Mouse (Mus musculus): Measurements from ENCODE around the gene Zfp318. TPM values are rescaled to one million over a fixed set of nuclear protein-coding genes. Genes with fewer than 3 reads are reported as not detected.
A peak's percentile ranks its signal among the peaks of the same experiment; 100 is the strongest.

Zfp318 gene
- 1.9 and 4.5 TPM in 2 replicates for polyA plus RNA-seq (2012; rRNA removed)

GRCm38 (mm10) chr17:46383294-46384060 lies at the start of gene Zfp318:
Gene Zfp318, plus strand, starts transcription at chr17:46383731.
- peak; percentile 75 for DNase-seq (ENCODE audit: low read depth, low spot score)
- WGBS: under 1% methylated on average over 103 of the region's 105 CpGs

DNA sequence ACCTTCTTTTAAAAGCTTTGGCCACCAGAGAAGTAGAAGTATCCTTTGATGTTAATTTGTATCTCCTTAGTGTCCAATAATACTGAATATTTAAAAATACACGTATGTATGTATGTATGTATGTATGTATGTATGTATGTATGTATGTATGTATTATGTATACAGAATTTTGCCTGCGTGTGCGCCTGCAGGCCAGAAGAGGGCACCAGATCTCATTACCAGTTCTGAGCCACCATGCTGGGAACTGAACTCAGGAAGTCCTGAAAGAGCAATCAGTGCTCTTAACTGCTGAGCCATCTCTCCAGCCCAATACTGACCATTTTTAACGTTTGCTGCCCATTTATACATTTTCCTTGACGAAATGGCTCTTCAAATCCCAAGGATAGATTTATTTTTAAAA lies 47.1 kb upstream of the Zfp318 start:
- WGBS: 38% methylated on average over 5 of the region's 5 CpGs
- no peak for DNase-seq (ENCODE audit: low read depth, low spot score)

- DNase-seq (ENCODE audit: low read depth, low spot score): no peak
- 76% methylated on average over 7 of the region's 7 CpGs for WGBS
Measured at GRCm38 (mm10) chr17:46341208-46341607, 42.3 kb upstream of the Zfp318 start.

DNA sequence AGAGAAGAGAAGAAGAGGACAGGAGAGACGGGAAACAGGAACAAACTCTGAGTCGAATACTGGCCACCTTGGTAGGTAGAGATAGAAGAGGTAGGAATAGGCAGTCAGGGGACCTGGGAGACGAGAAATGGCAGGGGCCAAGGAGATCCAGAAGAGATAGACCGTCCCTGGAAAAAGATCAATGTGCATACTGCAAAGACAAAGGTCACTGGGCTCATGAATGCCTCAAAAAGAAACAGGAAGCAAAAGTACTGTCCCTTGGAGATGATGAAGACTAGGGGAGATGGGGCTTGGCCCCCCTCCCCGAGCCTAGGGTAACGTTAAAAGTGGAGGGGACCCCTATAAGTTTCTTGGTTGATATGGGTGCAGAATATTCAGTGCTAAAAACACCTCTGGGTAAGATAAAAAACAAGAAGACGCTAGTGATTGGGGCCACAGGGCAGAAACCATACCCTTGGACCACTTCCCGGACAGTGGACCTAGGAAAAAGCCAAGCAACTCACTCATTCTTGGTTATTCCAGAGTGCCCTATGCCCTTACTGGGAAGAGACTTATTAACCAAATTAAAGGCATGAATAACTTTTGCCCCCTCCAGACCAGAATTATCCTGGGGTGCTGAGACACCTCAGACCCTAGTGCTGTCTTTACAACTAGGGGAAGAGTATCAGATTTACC lies 32.4 kb upstream of the Zfp318 start:
- DNase-seq (ENCODE audit: low read depth, low spot score): no peak
- 84% methylated on average over 8 of the region's 8 CpGs for WGBS

DNA sequence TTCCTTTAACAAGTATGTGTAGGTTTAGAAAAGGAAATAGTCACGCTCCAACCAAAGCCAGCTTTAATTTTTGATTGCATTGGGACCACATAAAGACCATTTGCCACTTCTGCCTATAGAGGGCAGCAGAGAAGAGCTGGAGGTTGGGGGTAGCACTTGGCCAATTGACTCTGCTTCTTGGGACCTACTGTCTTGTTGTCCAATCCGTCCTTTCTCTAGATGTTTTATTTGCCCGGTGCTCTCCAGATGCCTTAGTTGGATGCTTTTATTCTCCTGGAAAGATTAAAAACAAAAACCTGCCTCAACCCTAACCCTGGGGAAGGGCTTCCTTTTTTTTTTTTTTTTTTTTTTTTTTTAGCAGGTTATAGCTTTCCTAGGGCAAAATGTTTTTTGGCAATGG lies 11.7 kb upstream of the Zfp318 start:
- DNase-seq (ENCODE audit: low read depth, low spot score): no peak
- 63% methylated on average over 3 of the region's 3 CpGs for WGBS

- WGBS: 95% methylated on average over 3 of the region's 3 CpGs
- no peak for DNase-seq (ENCODE audit: low read depth, low spot score)
Measured at GRCm38 (mm10) chr17:46378564-46378963, 5.0 kb upstream of the Zfp318 start.

- no peak for DNase-seq (ENCODE audit: low read depth, low spot score)
- WGBS: 2% methylated on average over 70 of the region's 70 CpGs
Measured at GRCm38 (mm10) chr17:46384061-46384801, 700 bp downstream of the Zfp318 start.

- WGBS: 86% methylated on average over 3 of the region's 3 CpGs
- DNase-seq (ENCODE audit: low read depth, low spot score): no peak
Measured at GRCm38 (mm10) chr17:46388200-46388599, 4.7 kb downstream of the Zfp318 start.

DNA sequence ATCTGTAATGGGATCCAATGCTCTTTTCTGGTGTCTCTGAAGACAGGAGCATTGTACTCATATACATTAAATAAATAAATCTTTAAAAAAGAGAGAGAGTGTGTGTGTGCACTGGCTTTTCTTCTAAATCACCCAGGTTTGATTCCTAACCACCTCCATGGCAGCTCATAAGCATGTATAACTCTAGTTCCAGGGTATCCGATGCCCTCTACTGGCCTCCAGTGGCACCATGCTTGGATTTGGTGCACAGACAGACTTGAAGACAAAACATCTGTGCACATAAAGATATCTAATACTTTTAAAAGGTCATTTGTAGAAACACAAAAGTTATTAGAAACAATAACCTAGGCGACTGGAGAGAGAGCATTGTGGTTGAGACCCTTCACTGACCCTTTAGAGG lies 9.5 kb downstream of the Zfp318 start:
- WGBS: 43% methylated on average over 2 of the region's 2 CpGs
- no peak for DNase-seq (ENCODE audit: low read depth, low spot score)

DNA sequence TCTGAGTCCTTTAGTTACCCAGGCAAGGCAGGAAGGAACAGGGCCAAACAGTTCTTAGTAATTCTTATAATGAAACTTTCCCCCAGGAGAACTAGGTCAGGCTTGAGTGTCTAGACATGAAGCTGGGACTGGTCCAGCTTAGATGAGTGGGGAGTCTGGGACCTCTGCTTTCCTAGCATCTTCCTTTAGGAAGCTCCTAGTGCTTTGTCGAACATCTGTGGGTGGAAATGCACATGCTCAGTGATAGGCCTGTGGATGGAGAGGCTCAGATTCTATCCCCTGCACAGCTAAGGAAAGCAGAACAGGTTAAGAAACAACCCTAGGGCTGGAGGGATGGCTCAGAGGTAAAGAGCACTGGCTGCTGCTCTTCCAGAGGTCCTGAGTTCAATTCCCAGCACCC lies 11.1 kb downstream of the Zfp318 start:
- DNase-seq (ENCODE audit: low read depth, low spot score): no peak
- 74% methylated on average over 1 of the region's 1 CpGs for WGBS

DNA sequence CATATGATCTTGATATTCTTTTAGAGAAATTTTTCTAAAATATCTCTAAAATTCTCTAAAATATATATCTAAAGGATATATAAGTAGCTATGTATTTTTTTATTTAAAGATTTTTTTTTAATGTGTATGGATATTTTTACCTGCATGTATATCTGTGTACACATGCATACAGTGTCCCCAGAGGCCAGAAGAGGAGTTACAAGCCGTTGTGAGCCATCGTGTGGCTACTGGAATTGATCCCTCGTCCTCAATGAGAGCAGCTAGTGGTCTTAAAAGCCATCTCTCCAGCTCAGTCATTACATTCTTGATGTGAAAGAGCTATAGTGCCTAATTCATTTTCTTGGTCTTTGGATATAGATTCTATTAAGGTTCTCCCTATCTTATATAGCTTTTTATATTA lies 24.9 kb downstream of the Zfp318 start:
- DNase-seq (ENCODE audit: low read depth, low spot score): no peak
- 27% methylated on average over 3 of the region's 3 CpGs for WGBS

- no peak for DNase-seq (ENCODE audit: low read depth, low spot score)
- 75% methylated on average over 5 of the region's 5 CpGs for WGBS
Measured at GRCm38 (mm10) chr17:46418628-46419027, 35.1 kb downstream of the Zfp318 start.

GRCm38 (mm10) chr17:46419717-46420116 lies 36.2 kb downstream of the Zfp318 start:
- no peak for DNase-seq (ENCODE audit: low read depth, low spot score)

DNA sequence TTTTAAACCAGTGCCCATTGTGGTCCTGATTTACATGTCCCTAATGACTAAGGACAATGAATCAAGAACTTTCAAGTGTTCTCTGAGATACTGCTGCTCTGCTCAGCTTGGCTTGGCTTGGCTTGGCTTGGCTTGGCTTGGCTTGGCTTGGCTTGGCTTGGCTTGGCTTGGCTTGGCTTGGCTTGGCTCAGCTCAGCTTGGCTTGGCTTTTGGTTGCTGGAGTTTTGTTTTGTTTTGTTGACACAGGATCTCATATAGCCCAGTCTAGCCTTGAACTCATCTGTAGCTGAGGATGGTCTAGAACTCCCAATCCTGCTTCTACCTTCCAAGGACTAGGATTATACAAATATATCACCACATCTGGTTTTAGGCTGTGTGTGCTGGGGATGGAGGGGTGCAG lies 43.0 kb downstream of the Zfp318 start:
- no peak for DNase-seq (ENCODE audit: low read depth, low spot score)

- DNase-seq (ENCODE audit: low read depth, low spot score): no peak
- 4% methylated on average over 18 of the region's 18 CpGs for whole genome bisulfite sequencing
Measured at GRCm38 (mm10) chr17:46428761-46429414, 45.4 kb downstream of the Zfp318 start, which contains the start of gene Crip3. Gene Crip3, plus strand, starts transcription at chr17:46428926.

GRCm38 (mm10) chr17:46433627-46434026 lies 50.1 kb downstream of the Zfp318 start:
- 7% methylated on average over 17 of the region's 17 CpGs for WGBS
- no peak for DNase-seq (ENCODE audit: low read depth, low spot score)

DNA sequence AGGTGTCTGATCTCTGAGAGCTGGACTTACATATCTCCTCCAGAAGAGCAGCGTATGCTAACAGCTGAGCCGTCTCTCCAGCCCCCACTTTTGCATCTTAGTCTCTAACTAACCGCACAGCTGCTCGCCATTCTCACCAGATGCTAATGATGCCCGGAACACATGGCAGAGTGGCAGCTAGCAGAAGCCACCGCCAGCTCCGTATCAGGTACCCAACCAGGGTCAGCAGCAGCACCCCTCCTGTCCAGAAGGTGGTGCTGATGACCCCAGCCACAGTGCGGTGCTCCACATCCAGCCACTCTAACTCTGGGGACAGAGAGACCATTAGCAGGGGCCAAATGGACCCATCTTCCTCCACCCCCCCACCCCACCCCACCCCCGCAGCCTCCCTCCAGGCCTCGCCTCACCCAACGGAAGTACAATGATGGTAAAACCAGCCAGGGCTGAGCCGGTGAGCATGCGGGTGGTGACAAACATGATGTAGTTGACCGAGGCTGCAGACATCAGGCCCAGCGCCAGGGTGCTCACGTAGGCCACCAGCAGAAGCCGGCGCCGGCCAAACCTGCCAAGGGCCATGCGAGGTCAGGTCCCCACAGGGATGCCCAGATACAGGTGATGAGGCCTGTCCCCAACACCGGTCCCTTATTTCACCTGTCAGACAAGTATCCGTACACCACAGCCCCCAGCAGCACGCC lies 53.3 kb downstream of the Zfp318 start:
- 27% methylated on average over 23 of the region's 23 CpGs for WGBS
- DNase-seq (ENCODE audit: low read depth, low spot score): no peak

DNA sequence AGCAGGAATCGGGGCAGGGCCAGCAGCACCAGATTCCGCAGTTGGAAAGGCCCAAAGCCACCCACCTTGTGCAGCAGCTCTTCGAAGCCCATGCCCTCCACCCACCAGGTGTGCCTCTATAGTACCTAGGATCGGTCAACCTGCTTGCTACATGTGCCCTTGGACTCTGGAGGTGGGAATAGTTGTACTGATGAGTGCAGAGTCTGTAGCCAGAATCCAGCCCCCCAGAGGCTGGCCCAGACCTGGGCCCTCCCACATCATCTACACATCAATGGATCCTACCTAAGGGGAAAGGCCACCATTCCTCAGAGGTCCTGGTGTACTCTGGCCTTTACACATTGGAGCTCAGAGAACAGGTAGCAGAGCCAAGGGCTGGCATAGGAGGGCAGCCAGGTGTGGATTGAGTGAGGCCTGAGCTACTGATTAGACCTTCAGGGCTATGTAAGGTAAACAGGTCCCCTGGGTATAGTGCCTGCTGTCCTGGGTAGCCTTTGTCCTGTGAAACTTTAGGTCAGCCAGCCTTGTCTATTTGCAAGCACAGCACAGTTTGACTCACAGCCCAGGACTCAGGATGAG lies 54.9 kb downstream of the Zfp318 start, which contains the start of gene Slc22a7:
TSS of gene Slc22a7 (minus strand) at position 160 of the 576 bp plus-strand sequence.
- DNase-seq (ENCODE audit: low read depth, low spot score): no peak
- WGBS: 87% methylated on average over 4 of the region's 4 CpGs

DNA sequence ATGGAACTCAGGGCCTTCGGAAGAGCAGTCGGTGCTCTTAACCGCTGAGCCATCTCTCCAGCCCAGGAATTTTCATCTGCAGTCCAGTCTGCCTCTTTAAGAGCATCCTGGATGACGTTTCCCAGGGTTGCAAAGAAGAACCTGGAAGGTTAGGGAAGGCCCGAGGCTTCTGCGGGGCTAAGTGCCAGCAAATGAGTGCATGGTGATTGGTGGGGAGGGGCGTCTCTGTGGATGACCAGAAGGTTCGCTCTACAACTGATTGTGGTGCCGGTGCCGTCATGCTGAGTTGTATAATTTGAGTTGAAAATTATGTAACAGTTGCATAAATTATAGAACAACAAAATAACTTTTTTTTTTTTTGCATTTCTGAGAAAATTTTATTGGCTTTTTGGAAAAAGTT lies 55.6 kb downstream of the Zfp318 start:
- WGBS: 91% methylated on average over 10 of the region's 10 CpGs
- no peak for DNase-seq (ENCODE audit: low read depth, low spot score)

All from large intestine, adult 2 months (tissue).